Mouse (Mus musculus) macrophage (primary cell): ENCODE results near the gene Naf1. TPM values are rescaled to one million over a fixed set of nuclear protein-coding genes. Genes with fewer than 3 reads are reported as not detected.

Source experiments
- H3K27ac ChIP-seq: fragments of 350-480 bp; formaldehyde crosslinking; 2 replicates; pipeline ENCODE4 v1.9.0; 2021
- H3K36me3 ChIP-seq: fragments of 350-480 bp; formaldehyde crosslinking; 2 replicates; pipeline ENCODE4 v1.9.0; 2021; ENCODE audit errors: inconsistent target
- H3K4me3 ChIP-seq: fragments of 350-480 bp; formaldehyde crosslinking; 2 replicates; pipeline ENCODE4 v1.9.0; 2021; ENCODE audit errors: inconsistent target
- H3K79me2 ChIP-seq: fragments of 350-480 bp; formaldehyde crosslinking; 2 replicates; pipeline ENCODE4 v1.9.0; 2021; ENCODE audit errors: inconsistent target
- WGBS: methylation state at CpG from one replicate; pipeline ENCODE4 v1.1.7; 2026; ENCODE audit warnings: inconsistent platforms; ENCODE audit not compliant: missing documents; 5-methylcytosine and 5-hydroxymethylcytosine counted together
- polyA plus RNA-seq: library from polyadenylated mRNA; stranded (reverse); fragments of 250-400 nt; gene quantifications from 3 replicates; pipeline ENCODE4 v1.2.4, GENCODE M21; 2018; ENCODE audit warnings: inconsistent platforms
- total RNA-seq, 78 experiments: library from RNA; depleted of rRNA; stranded (reverse); fragments of 250-400 nt; gene quantifications; 1 replicate in 9 of 78; 2 replicates in 24 of 78; 3 replicates in 43 of 78; 4 replicates in 2 of 78; pipeline ENCODE4 v1.2.4; 2018; ENCODE audit warnings: inconsistent platforms in 56 of 78

Gene Naf1
- total RNA-seq (2018; cell fraction: chromatin; rRNA removed), result 1 to 10 TPM; 1.3 to 7.3 (median 4.0) TPM
- total RNA-seq (2018; cell fraction: cytosol; rRNA removed), result 10 to 100 TPM in 15 of 26 experiments, 1 to 10 TPM in 11; 7.8 to 14.8 (median 10.5) TPM
- total RNA-seq (2018; cell fraction: nucleus; rRNA removed), result 10 to 100 TPM in 3 of 26 experiments, 1 to 10 TPM in 23; 3.2 to 12.4 (median 6.1) TPM
- polyA plus RNA-seq, result 6.9 to 15.4 TPM (median 13.4 TPM) in 3 replicates

- Histone ChIP-seq H3K4me3 (peak within 1 kb of the TSS; percentile 17), H3K79me2 (no peaks in the 10 kb centered on the region; the same call in 1 of the 2 replicates), H3K36me3 (no peaks in the 10 kb centered on the region), H3K27ac (no peak within 1 kb of the TSS)
- WGBS, result under 1% methylated on average over 37 of the region's 37 CpGs
Measured at GRCm38 (mm10) chr8:66860023-66860422, at the start of gene Naf1. Gene Naf1, plus strand, starts transcription at chr8:66860217.

- H3K36me3 ChIP-seq, result no peaks in the 10 kb centered on the region
- WGBS, result 2% methylated on average over 46 of the region's 46 CpGs
- H3K27ac ChIP-seq, result no peak overlapping the region
- peaks cover 5% of the 10 kb centered on the region; the same call in 1 of the 2 replicates for H3K79me2 ChIP-seq
- H3K4me3 ChIP-seq, result peak overlapping the region; percentile 8; the same call in 1 of the 2 replicates
Measured at GRCm38 (mm10) chr8:66860921-66861588, 1.0 kb downstream of the Naf1 start.

- Histone ChIP-seq H3K27ac (no peak overlapping the region), H3K4me3 (peak overlapping the region; percentile 8; the same call in 1 of the 2 replicates), H3K36me3 (no peaks in the 10 kb centered on the region), H3K79me2 (peaks cover 9% of the 10 kb centered on the region; the same call in 1 of the 2 replicates)
- 65% methylated on average over 5 of the region's 5 CpGs for WGBS
Measured at GRCm38 (mm10) chr8:66861589-66862500, 1.8 kb downstream of the Naf1 start.

- Histone ChIP-seq H3K4me3 (no peak overlapping the region), H3K27ac (no peak overlapping the region), H3K79me2 (peaks cover 17% of the 10 kb centered on the region; the same call in 1 of the 2 replicates), H3K36me3 (no peaks in the 10 kb centered on the region)
- WGBS, result 97% methylated on average over 3 of the region's 3 CpGs
Measured at GRCm38 (mm10) chr8:66863761-66864160, 3.7 kb downstream of the Naf1 start.

- 90% methylated on average over 1 of the region's 1 CpGs for WGBS
- no peak overlapping the region for H3K27ac ChIP-seq
- peaks cover 24% of the 10 kb centered on the region; the same call in 1 of the 2 replicates for H3K79me2 ChIP-seq
- H3K36me3 ChIP-seq, result no peaks in the 10 kb centered on the region
- H3K4me3 ChIP-seq, result no peak overlapping the region
Measured at GRCm38 (mm10) chr8:66865120-66865519, 5.1 kb downstream of the Naf1 start.

GRCm38 (mm10) chr8:66867679-66868078, 7.7 kb downstream of the Naf1 start:
- no peak overlapping the region for H3K27ac ChIP-seq
- WGBS, result 93% methylated on average over 3 of the region's 3 CpGs
- H3K36me3 ChIP-seq, result no peaks in the 10 kb centered on the region
- H3K4me3 ChIP-seq, result no peak overlapping the region
- H3K79me2 ChIP-seq, result peaks cover 32% of the 10 kb centered on the region; the same call in 1 of the 2 replicates

- 86% methylated on average over 1 of the region's 1 CpGs for WGBS
- Histone ChIP-seq H3K4me3 (no peak overlapping the region), H3K36me3 (no peaks in the 10 kb centered on the region), H3K79me2 (peaks cover 40% of the 10 kb centered on the region; the same call in 1 of the 2 replicates), H3K27ac (no peak overlapping the region)
Measured at GRCm38 (mm10) chr8:66869211-66869932, 9.4 kb downstream of the Naf1 start.

GRCm38 (mm10) chr8:66883866-66884265, 23.8 kb downstream of the Naf1 start:
- H3K36me3 ChIP-seq, result no peaks in the 10 kb centered on the region
- WGBS, result 100% methylated on average over 1 of the region's 1 CpGs

GRCm38 (mm10) chr8:66891879-66892278, 31.9 kb downstream of the Naf1 start:
- no peak overlapping the region for H3K4me3 ChIP-seq
- 100% methylated on average over 2 of the region's 2 CpGs for WGBS
- no peak overlapping the region for H3K27ac ChIP-seq
- no peaks in the 10 kb centered on the region for H3K79me2 ChIP-seq
- no peaks in the 10 kb centered on the region for H3K36me3 ChIP-seq

More at GRCm38 (mm10) chr8:66883866-66884265, 23.8 kb downstream of the Naf1 start:
- Histone ChIP-seq H3K79me2 (no peaks in the 10 kb centered on the region), H3K27ac (no peak overlapping the region), H3K4me3 (no peak overlapping the region)

GRCm38 (mm10) chr8:66905000-66905399, 45.0 kb downstream of the Naf1 start:
- Histone ChIP-seq H3K27ac (no peak overlapping the region), H3K79me2 (no peaks in the 10 kb centered on the region), H3K4me3 (no peak overlapping the region), H3K36me3 (no peaks in the 10 kb centered on the region)
- 77% methylated on average over 2 of the region's 2 CpGs for WGBS

GRCm38 (mm10) chr8:66905557-66905956, 45.5 kb downstream of the Naf1 start:
- H3K36me3 ChIP-seq, result no peaks in the 10 kb centered on the region
- H3K79me2 ChIP-seq, result no peaks in the 10 kb centered on the region
- H3K4me3 ChIP-seq, result no peak overlapping the region
- no peak overlapping the region for H3K27ac ChIP-seq
- whole genome bisulfite sequencing, result 93% methylated on average over 4 of the region's 4 CpGs

GRCm38 (mm10) chr8:66906116-66906515, 46.1 kb downstream of the Naf1 start:
- Histone ChIP-seq H3K4me3 (no peak overlapping the region), H3K79me2 (no peaks in the 10 kb centered on the region), H3K36me3 (no peaks in the 10 kb centered on the region), H3K27ac (no peak overlapping the region)
- WGBS, result 85% methylated on average over 8 of the region's 8 CpGs

GRCm38 (mm10) chr8:66910684-66911083, 50.7 kb downstream of the Naf1 start:
- no peaks in the 10 kb centered on the region for H3K79me2 ChIP-seq
- WGBS, result 65% methylated on average over 6 of the region's 6 CpGs
- H3K27ac ChIP-seq, result no peak overlapping the region
- no peaks in the 10 kb centered on the region for H3K36me3 ChIP-seq
- H3K4me3 ChIP-seq, result no peak overlapping the region
